Mouse (Mus musculus): ENCODE results near the gene Rhoj.

- TF ChIP-seq CTCF (conservative IDR thresholded peaks at IDR 0.05; ENCODE audit: low read length) = no peak
- no peak for TF ChIP-seq NANOG (IDR thresholded peaks at IDR 0.05; ENCODE audit: borderline replicate concordance, low read length)
These were observed 1.6 kb downstream of the Rhoj start for GRCm38 (mm10) chr12:75309756-75310155.

Measured in E14TG2a.4 (cell line).